Mouse (Mus musculus) spleen, adult 2 months (tissue): ENCODE measurements around the gene Gm3147. TPM values are rescaled to one million over a fixed set of nuclear protein-coding genes. Genes with fewer than 3 reads are reported as not detected.
"Not testable (repeated sequence)": the region's sequence is repeated elsewhere in the genome, so short reads cannot be mapped to it uniquely, and the experiment has no call there.

Source experiments
- DNase-seq, 2 experiments: peaks; one replicate each; pipeline versions ENCODE4 v3.0.0 to v3.0.0-alpha.2; 2012 to 2021; ENCODE audit warnings: low spot score in 2 of 2, low read depth in 1 of 2
- H3K27ac ChIP-seq: fragments of 200-500 bp; 2 replicates; pipeline ENCODE4 v1.5.1; 2012; ENCODE audit warnings: low read length, inconsistent platforms; ENCODE audit not compliant: insufficient read depth
- H3K27me3 ChIP-seq: fragments of 200-500 bp; 2 replicates; pipeline ENCODE4 v1.6.1; 2012; ENCODE audit warnings: mild to moderate bottlenecking, moderate library complexity, low read length, inconsistent platforms; ENCODE audit not compliant: control insufficient read depth, insufficient read depth
- H3K36me3 ChIP-seq: fragments of 200-500 bp; 2 replicates; pipeline ENCODE4 v1.6.1; 2012; ENCODE audit warnings: mild to moderate bottlenecking, low read length, inconsistent platforms; ENCODE audit not compliant: control insufficient read depth, insufficient read depth
- H3K4me1 ChIP-seq: fragments of 200-500 bp; 2 replicates; pipeline ENCODE4 v1.6.1; 2011; ENCODE audit warnings: inconsistent platforms; ENCODE audit not compliant: control insufficient read depth, insufficient read depth, insufficient read length
- H3K4me3 ChIP-seq: fragments of 200-500 bp; 2 replicates; pipeline ENCODE4 v1.5.1; 2011; ENCODE audit warnings: mild to moderate bottlenecking, inconsistent platforms; ENCODE audit not compliant: insufficient read depth, insufficient read length; ENCODE audit errors: extremely low read depth
- WGBS: fragments of 180-500 bp; shearing (Covaris S2); methylation state at CpG from one replicate; pipeline ENCODE4 v1.1.7; 2018; 5-methylcytosine and 5-hydroxymethylcytosine counted together
- polyA plus RNA-seq: library from polyadenylated mRNA; depleted of rRNA; stranded (reverse); fragments of >200 nt; gene quantifications from 2 replicates; pipeline ENCODE4 v1.2.3, GENCODE M21; 2012; rRNA removed

Gene Gm3147
- polyA plus RNA-seq = not detected in 2 replicates

DNA sequence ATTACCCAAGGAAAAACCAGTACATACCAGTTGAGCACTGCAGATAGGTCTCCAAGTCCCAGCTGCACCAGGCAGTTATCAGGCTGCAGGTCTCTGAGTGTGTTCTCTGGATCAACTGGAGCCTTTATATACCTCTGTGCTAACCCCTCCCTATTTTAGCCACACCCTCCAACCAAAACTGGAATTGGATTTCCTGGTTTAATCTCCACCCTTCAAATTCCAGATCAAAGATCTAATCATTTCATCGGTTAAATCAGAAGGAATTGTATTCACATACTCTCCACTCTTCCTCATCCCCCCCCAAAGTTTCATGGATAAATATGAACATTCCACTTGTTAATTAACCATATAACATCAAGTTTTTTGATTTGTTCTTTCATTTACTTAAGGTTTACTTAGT lies at the start of gene Gm3147:
TSS of gene Gm3147 (minus strand) at position 101 of the 400 bp plus-strand sequence.
- not testable (repeated sequence) for H3K36me3 ChIP-seq, H3K4me1 ChIP-seq, DNase-seq, H3K27ac ChIP-seq, H3K4me3 ChIP-seq, H3K27me3 ChIP-seq
- no CpG with 5 or more reads among the region's 1 CpGs for WGBS

DNA sequence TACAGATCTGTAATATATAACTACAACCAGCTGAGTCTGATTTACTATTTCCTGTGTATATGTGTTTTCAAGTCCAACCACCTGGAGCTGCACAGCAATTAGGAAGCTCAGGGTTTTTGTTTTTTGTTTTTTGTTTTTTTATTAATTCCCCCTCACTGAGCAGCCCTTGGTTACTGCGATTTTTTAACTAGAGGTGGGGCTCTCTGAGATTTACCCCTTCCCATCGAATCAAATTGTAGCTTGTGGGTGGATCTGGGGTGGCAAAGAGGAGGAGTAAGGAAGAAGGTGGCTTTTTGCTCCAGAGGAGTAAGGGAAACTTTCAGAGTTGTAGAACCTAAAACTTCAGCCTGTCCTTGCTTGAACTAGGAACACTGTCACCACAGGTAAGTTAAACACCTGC lies 31.9 kb upstream of the Gm3147 start, which contains the start of gene Gm6205:
TSS of gene Gm6205 (plus strand) at position 301 of the 400 bp plus-strand sequence.
- not testable (repeated sequence) for H3K36me3 ChIP-seq, H3K4me3 ChIP-seq, DNase-seq, H3K27ac ChIP-seq, H3K4me1 ChIP-seq, H3K27me3 ChIP-seq
- WGBS = no CpG with 5 or more reads among the region's 2 CpGs

DNA sequence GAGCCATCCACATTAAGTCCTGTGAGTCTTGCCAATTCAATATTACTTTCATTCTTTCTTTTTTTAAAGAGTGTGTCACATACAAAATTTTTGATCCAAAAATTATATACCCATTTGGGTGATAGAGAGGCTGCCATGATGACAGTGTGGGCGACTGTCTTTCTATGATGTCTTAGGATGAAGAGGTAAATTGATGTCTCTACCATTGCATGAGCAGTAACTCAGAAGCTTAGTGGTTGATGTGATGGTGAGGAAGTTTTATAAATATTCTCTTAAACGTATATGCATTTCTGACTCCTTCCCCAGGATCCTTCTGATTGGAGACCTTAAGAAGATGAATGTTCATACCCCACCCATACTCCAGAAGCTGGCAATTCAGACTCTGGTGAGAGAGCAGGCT lies 7.5 kb upstream of the Gm3147 start, which contains the start of gene Gm6509:
TSS of gene Gm6509 (plus strand) at position 301 of the 400 bp plus-strand sequence.
- not testable (repeated sequence) for H3K4me3 ChIP-seq, H3K27me3 ChIP-seq, H3K36me3 ChIP-seq, H3K27ac ChIP-seq, H3K4me1 ChIP-seq, DNase-seq
- 86% methylated on average over 1 of the region's 2 CpGs for WGBS

Other genes with a start within 250 kb of the Gm3147 start
- gene Gm7682, start 170.6 kb downstream of the Gm3147 start, polyA plus RNA-seq = not detected in 2 replicates
- not detected in 2 replicates for gene Gm3139, start 90.1 kb downstream of the Gm3147 start, polyA plus RNA-seq
- not detected in 2 replicates for gene Gm6509, start 7.6 kb upstream of the Gm3147 start, polyA plus RNA-seq
- gene Gm6205, start 32.0 kb upstream of the Gm3147 start, polyA plus RNA-seq = not detected in 2 replicates
- not detected in 2 replicates for gene Gm3183, start 249.1 kb upstream of the Gm3147 start, polyA plus RNA-seq